Comparison of ENCODE assay signal across 11 mouse cellular contexts in genomic region chr10:79322033-79322736, GRCm38 (mm10). TPM values are rescaled to one million over a fixed set of nuclear protein-coding genes. Genes with fewer than 3 reads are reported as not detected.
DNase-seq lines count a peak whose midpoint lies in the region; ATAC-seq and TF ChIP-seq lines count a peak whose summit lies in the region.
"Not testable (repeated sequence)": the region's sequence is repeated elsewhere in the genome, so short reads cannot be mapped to it uniquely, and the experiment has no call there.
"Had no signal": no experiment of that assay in that cellular context is flagged by ENCODE, and none has a peak within 500 bp of the region (broad histone marks: within the 10 kb centered on the region; RNA-seq: fewer than 3 reads in every experiment).

No protein-coding gene starts in this region.

- not testable (repeated sequence) for H3K27ac ChIP-seq in forebrain, embryonic 13.5 days; heart, postnatal 0 days (ENCODE audit: low read depth); kidney, adult 2 months (ENCODE audit: insufficient read depth, low read depth, low read length); liver, embryonic 11.5 days (ENCODE audit: low read depth, low read length); midbrain, embryonic 12.5 days (replicated peaks)

- H3K9me3 ChIP-seq in E14TG2a.4 (ENCODE audit: low read length); forebrain, embryonic 13.5 days (replicated peaks); heart, postnatal 0 days (replicated peaks; ENCODE audit: control insufficient read depth, low read length); liver, embryonic 11.5 days (ENCODE audit: control insufficient read depth, low read length); midbrain, embryonic 12.5 days: not testable (repeated sequence)

- peak; percentile 82 for ATAC-seq in forebrain, embryonic 13.5 days
- ATAC-seq in heart, postnatal 0 days (ENCODE audit: insufficient read depth, low read depth); liver, embryonic 11.5 days (replicated peaks; ENCODE audit: low FRiP score): not testable (repeated sequence)
- ATAC-seq in midbrain, embryonic 12.5 days (ENCODE audit: low FRiP score, low read depth) = peak; percentile 79

- H3K4me2 ChIP-seq in forebrain, embryonic 13.5 days = peak overlapping the region; percentile 51
- peak overlapping the region; percentile 44; the same call in 1 of the 2 replicates for H3K4me2 ChIP-seq in heart, postnatal 0 days (ENCODE audit: low read depth, low read length)
- H3K4me2 ChIP-seq in liver, embryonic 11.5 days = not testable (repeated sequence)
- peak overlapping the region; percentile 44 for H3K4me2 ChIP-seq in midbrain, embryonic 12.5 days (replicated peaks)

- not testable (repeated sequence) for TF ChIP-seq EP300 in heart, postnatal 0 days (IDR thresholded peaks at IDR 0.05; ENCODE audit: low read depth)

- peak; percentile 63 for DNase-seq in embryo, embryonic 10.5 days (ENCODE audit: low spot score)
- peak; percentile 16 for DNase-seq in heart, postnatal 0 days (ENCODE audit: low spot score)
- DNase-seq in kidney, adult 2 months; liver, embryonic 11.5 days (ENCODE audit: low spot score): not testable (repeated sequence)
- DNase-seq in retina, adult 2 months (ENCODE audit: low read depth, low spot score) = peak; percentile 0

- H3K27me3 ChIP-seq in E14TG2a.4 (ENCODE audit: insufficient read depth, low read length); forebrain, embryonic 13.5 days; heart, postnatal 0 days (ENCODE audit: control insufficient read depth, insufficient read depth, low read length); kidney, adult 2 months (replicated peaks; ENCODE audit: control insufficient read depth, insufficient read depth, low read length); liver, embryonic 11.5 days (replicated peaks; ENCODE audit: control insufficient read depth, insufficient read depth, low read length); midbrain, embryonic 12.5 days: not testable (repeated sequence)

- 4% methylated on average over 16 of the region's 16 CpGs for WGBS in forebrain, embryonic 13.5 days
- 3% methylated on average over 16 of the region's 16 CpGs for WGBS in heart, postnatal 0 days
- 6% methylated on average over 16 of the region's 16 CpGs for WGBS in kidney, adult 2 months
- 6% methylated on average over 16 of the region's 16 CpGs for WGBS in liver, embryonic 11.5 days
- 5% methylated on average over 16 of the region's 16 CpGs for WGBS in midbrain, embryonic 12.5 days

- not testable (repeated sequence) for H3K36me3 ChIP-seq in E14TG2a.4 (ENCODE audit: insufficient read depth, low read length); forebrain, embryonic 13.5 days (ENCODE audit: poor library complexity, severe bottlenecking); heart, postnatal 0 days (replicated peaks; ENCODE audit: control insufficient read depth, insufficient read depth, low read length); kidney, adult 2 months (ENCODE audit: control insufficient read depth, insufficient read depth, low read length); liver, embryonic 11.5 days (ENCODE audit: control insufficient read depth, insufficient read depth, low read length); midbrain, embryonic 12.5 days

- peak; percentile 33; the same call in 1 of the 2 replicates for TF ChIP-seq CTCF in E14TG2a.4 (conservative IDR thresholded peaks at IDR 0.05; ENCODE audit: low read length)
- TF ChIP-seq CTCF in heart, postnatal 0 days (IDR thresholded peaks at IDR 0.05; ENCODE audit: low read depth) = peak; percentile 43
- not testable (repeated sequence) for TF ChIP-seq CTCF in kidney, adult 2 months (conservative IDR thresholded peaks at IDR 0.05; ENCODE audit: insufficient read depth, insufficient read length, low read depth, low read length)

- H3K4me1 ChIP-seq in E14TG2a.4 (replicated peaks; ENCODE audit: low read depth, low read length); forebrain, embryonic 13.5 days; heart, postnatal 0 days (ENCODE audit: control insufficient read depth, insufficient read depth); kidney, adult 2 months (ENCODE audit: control insufficient read depth, insufficient read depth, low read length); liver, embryonic 11.5 days (replicated peaks; ENCODE audit: control insufficient read depth, insufficient read depth, low read length); midbrain, embryonic 12.5 days: not testable (repeated sequence)

- peak overlapping the region; percentile 37; the same call in 1 of the 2 replicates for H3K9ac ChIP-seq in forebrain, embryonic 13.5 days
- H3K9ac ChIP-seq in heart, postnatal 0 days (replicated peaks; ENCODE audit: low read depth, low read length); liver, embryonic 11.5 days (ENCODE audit: low read depth, low read length); midbrain, embryonic 12.5 days (replicated peaks): not testable (repeated sequence)

- H3K4me3 ChIP-seq in E14TG2a.4 (replicated peaks; ENCODE audit: low read length) = not testable (repeated sequence)
- H3K4me3 ChIP-seq in forebrain, embryonic 13.5 days = peak overlapping the region; percentile 38
- H3K4me3 ChIP-seq in heart, postnatal 0 days (ENCODE audit: low read depth, low read length) = peak overlapping the region; percentile 36
- H3K4me3 ChIP-seq in kidney, adult 2 months (ENCODE audit: insufficient read depth, low read depth, low read length) = peak overlapping the region; percentile 31; the same call in 1 of the 2 replicates
- peak overlapping the region; percentile 17; the same call in 1 of the 2 replicates for H3K4me3 ChIP-seq in liver, embryonic 11.5 days (ENCODE audit: low read depth, low read length)
- H3K4me3 ChIP-seq in midbrain, embryonic 12.5 days = peak overlapping the region; percentile 38

- not testable (repeated sequence) for TF ChIP-seq POLR2A in kidney, adult 2 months (IDR thresholded peaks at IDR 0.05; ENCODE audit: low read depth, low read length)

RNA-seq across cellular contexts. Expression of gene Vmn2r82, which starts 34.1 kb away (rescaled TPM):
- polyA plus RNA-seq in forebrain, embryonic 13.5 days (2015; fragmentation: Nextera tagmentation; extraction: Ambion mirVana) = not detected in 2 replicates
- total RNA-seq in heart, postnatal 0 days (2014; rRNA removed; ENCODE audit: low replicate concordance) = not detected in 2 replicates
- not detected in 2 replicates for polyA plus RNA-seq in heart, postnatal 0 days (2015; fragmentation: Nextera tagmentation; extraction: Ambion mirVana)
- not detected in 2 replicates for polyA plus RNA-seq in kidney, adult 2 months (2012; rRNA removed)
- not detected in 2 replicates for polyA plus RNA-seq in liver, embryonic 11.5 days (2014; fragmentation: Nextera tagmentation; extraction: Ambion mirVana)
- not detected in 2 replicates for polyA plus RNA-seq in midbrain, embryonic 12.5 days (2016; fragmentation: Nextera tagmentation; extraction: Ambion mirVana)
- total RNA-seq: adrenal gland, postnatal 4 days; granulocyte monocyte progenitor cell, adult 5-6 weeks had no signal
- polyA plus RNA-seq: urinary bladder, adult 2 months had no signal
